10 mouse cellular contexts compared by ENCODE assay signal in genomic region chr8:12126374-12127001, GRCm38 (mm10).
DNase-seq lines count a peak whose midpoint lies in the region; ATAC-seq lines count a peak whose summit lies in the region.
"Had no signal": no experiment of that assay in that cellular context is flagged by ENCODE, and none has a peak within 500 bp of the region (broad histone marks: within the 10 kb centered on the region; RNA-seq: fewer than 3 reads in every experiment).

No protein-coding gene starts in this region.

- no peak overlapping the region for H3K4me3 ChIP-seq in hindbrain, embryonic 14.5 days (replicated peaks; ENCODE audit: low read length)
- H3K4me3 ChIP-seq in midbrain, embryonic 11.5 days (ENCODE audit: low read depth, low read length) = no peak overlapping the region
- H3K4me3 ChIP-seq: heart, embryonic 15.5 days had no signal

- peaks cover 10% of the 10 kb centered on the region for H3K27me3 ChIP-seq in hindbrain, embryonic 14.5 days (ENCODE audit: control insufficient read depth, insufficient read depth, low read length)
- peaks cover 2% of the 10 kb centered on the region for H3K27me3 ChIP-seq in midbrain, embryonic 11.5 days (ENCODE audit: control insufficient read depth, insufficient read depth, low read length)

- H3K4me1 ChIP-seq in hindbrain, embryonic 14.5 days (replicated peaks; ENCODE audit: control insufficient read depth, insufficient read depth, low read length) = peaks cover 27% of the 10 kb centered on the region
- peaks cover 28% of the 10 kb centered on the region for H3K4me1 ChIP-seq in midbrain, embryonic 11.5 days (ENCODE audit: control insufficient read depth, insufficient read depth, low read length)
- H3K4me1 ChIP-seq: heart, embryonic 15.5 days had no signal

- ATAC-seq in hindbrain, embryonic 14.5 days (ENCODE audit: low FRiP score) = peak; percentile 90
- ATAC-seq in midbrain, embryonic 11.5 days (ENCODE audit: low FRiP score) = peak; percentile 92

- H3K36me3 ChIP-seq in hindbrain, embryonic 14.5 days (replicated peaks; ENCODE audit: control insufficient read depth, insufficient read depth) = no peaks in the 10 kb centered on the region
- no peaks in the 10 kb centered on the region for H3K36me3 ChIP-seq in midbrain, embryonic 11.5 days (ENCODE audit: control insufficient read depth, insufficient read depth, low read length)
- H3K36me3 ChIP-seq: heart, embryonic 15.5 days had no signal

- DNase-seq in brain, adult 2 months (ENCODE audit: low read depth, low spot score) = peak; percentile 42
- DNase-seq in embryo, embryonic 10.5 days (ENCODE audit: low spot score) = peak; percentile 50
- peak; percentile 81 for DNase-seq in hindbrain, embryonic 14.5 days (ENCODE audit: low spot score)
- peak; percentile 94 for DNase-seq in midbrain, embryonic 11.5 days (ENCODE audit: low spot score, missing footprints)
- DNase-seq in yolk sac, embryonic 10.5 days (ENCODE audit: low spot score) = no peak
- DNase-seq in adrenal gland, postnatal 25 days = no peak
- DNase-seq in urinary bladder, postnatal 4 days (ENCODE audit: low spot score in 2 of 2) = no peak
- no peak for DNase-seq in cerebellum, adult 11 months
- DNase-seq: kidney, postnatal 14 days had no signal

- H3K9ac ChIP-seq in hindbrain, embryonic 14.5 days = 0 out of 2 replicates have a peak overlapping the region, but pooled peaks have one; percentile 24
- no peak overlapping the region for H3K9ac ChIP-seq in midbrain, embryonic 11.5 days (ENCODE audit: low read length)
- H3K9ac ChIP-seq: heart, embryonic 15.5 days had no signal

- peak overlapping the region; percentile 32 for H3K4me2 ChIP-seq in hindbrain, embryonic 14.5 days (replicated peaks)
- peak overlapping the region; percentile 1; the same call in 1 of the 2 replicates for H3K4me2 ChIP-seq in midbrain, embryonic 11.5 days
- H3K4me2 ChIP-seq: heart, embryonic 15.5 days had no signal

- peak overlapping the region; percentile 72 for H3K27ac ChIP-seq in hindbrain, embryonic 14.5 days
- peak overlapping the region; percentile 60 for H3K27ac ChIP-seq in midbrain, embryonic 11.5 days (ENCODE audit: low read depth, low read length)
- H3K27ac ChIP-seq: heart, embryonic 15.5 days had no signal

- WGBS in hindbrain, embryonic 14.5 days = 6% methylated on average over 11 of the region's 11 CpGs
- 29% methylated on average over 11 of the region's 11 CpGs for WGBS in midbrain, embryonic 11.5 days

- no peaks in the 10 kb centered on the region; the same call in 1 of the 2 replicates for H3K9me3 ChIP-seq in hindbrain, embryonic 14.5 days (ENCODE audit: control insufficient read depth, low read length)
- no peaks in the 10 kb centered on the region for H3K9me3 ChIP-seq in midbrain, embryonic 11.5 days (ENCODE audit: control insufficient read depth, low read length)
- H3K9me3 ChIP-seq: heart, embryonic 15.5 days had no signal

Comparison
In these comparisons a context has a peak if more than half of its experiments do, and no peak if none do; other contexts are left out.
1. DNase-seq: peak in brain, adult 2 months (single experiment), embryo, embryonic 10.5 days (single experiment), hindbrain, embryonic 14.5 days (single experiment) and midbrain, embryonic 11.5 days (single experiment); none in yolk sac, embryonic 10.5 days (single experiment), adrenal gland, postnatal 25 days (single experiment), urinary bladder, postnatal 4 days (0 of 2) and cerebellum, adult 11 months (single experiment).